10 mouse cellular contexts compared by ENCODE assay signal in the genomic region with DNA sequence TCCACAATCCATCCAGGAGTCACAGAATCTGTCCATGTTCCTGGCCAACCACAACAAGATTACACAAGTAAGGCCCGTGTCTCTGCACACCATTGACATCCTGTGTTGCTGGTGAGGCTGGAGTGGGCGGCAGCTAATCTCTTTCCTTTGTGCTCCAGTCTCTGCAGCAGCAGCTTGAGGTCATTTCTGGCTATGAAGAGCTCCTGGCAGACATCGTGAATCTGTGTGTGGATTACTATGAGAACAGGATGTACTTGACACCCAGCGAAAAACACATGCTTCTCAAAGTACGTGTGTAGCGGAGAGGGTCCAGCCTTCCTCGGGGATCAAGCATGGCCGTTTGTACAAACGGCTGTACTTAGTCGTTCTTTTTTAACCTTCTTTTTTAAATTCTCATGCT. TPM values are rescaled to one million over a fixed set of nuclear protein-coding genes. Genes with fewer than 3 reads are reported as not detected.
DNase-seq lines count a peak whose midpoint lies in the region; TF ChIP-seq lines count a peak whose summit lies in the region.
"Had no signal": no experiment of that assay in that cellular context is flagged by ENCODE, and none has a peak within 500 bp of the region (broad histone marks: within the 10 kb centered on the region; RNA-seq: fewer than 3 reads in every experiment).

No protein-coding gene starts in this region.

- TF ChIP-seq POLR2A in thymus, adult 2 months (IDR thresholded peaks at IDR 0.05; ENCODE audit: control insufficient read depth, extremely low read depth, insufficient read depth, low read length, poor library complexity), result no peak

- DNase-seq in heart, adult 18-20 months, result peak; percentile 81 to 89
- no peak for DNase-seq in heart, embryonic 10.5 days (ENCODE audit: low spot score)
- DNase-seq in gastrocnemius, postnatal 14 days, result peak; percentile 56
- DNase-seq in heart, postnatal 10 days, result peak; percentile 81 to 84
- DNase-seq in lung, postnatal 25 days (ENCODE audit: low spot score), result peak; percentile 54
- DNase-seq in cerebellum, adult 9-11 months, result no peak
- DNase-seq in layer of hippocampus, adult 11-12 months (ENCODE audit: low spot score), result no peak
- DNase-seq in thymus, adult 2 months, result no peak

- H3K4me1 ChIP-seq in heart, embryonic 10.5 days, result no peaks in the 10 kb centered on the region
- H3K4me1 ChIP-seq in thymus, adult 2 months (replicated peaks; ENCODE audit: control insufficient read depth, insufficient read depth, low read length), result no peaks in the 10 kb centered on the region
- H3K4me1 ChIP-seq: liver, embryonic 12.5 days had no signal

- TF ChIP-seq CTCF in thymus, adult 2 months (IDR thresholded peaks at IDR 0.05; ENCODE audit: borderline replicate concordance, control insufficient read depth, extremely low read depth, insufficient read depth, low read length, poor library complexity), result no peak

- H3K27me3 ChIP-seq in heart, embryonic 10.5 days (ENCODE audit: insufficient read depth, poor library complexity, severe bottlenecking), result no peaks in the 10 kb centered on the region
- no peaks in the 10 kb centered on the region for H3K27me3 ChIP-seq in thymus, adult 2 months (ENCODE audit: control insufficient read depth, insufficient read depth, low read length)
- H3K27me3 ChIP-seq: liver, embryonic 12.5 days had no signal

- H3K9me3 ChIP-seq in heart, embryonic 10.5 days, result no peaks in the 10 kb centered on the region
- H3K9me3 ChIP-seq: liver, embryonic 12.5 days had no signal

- no peak overlapping the region for H3K27ac ChIP-seq in heart, embryonic 10.5 days
- H3K27ac ChIP-seq in thymus, adult 2 months (ENCODE audit: control insufficient read depth, insufficient read depth, low read length), result no peak overlapping the region
- H3K27ac ChIP-seq: liver, embryonic 12.5 days had no signal

- WGBS in heart, embryonic 10.5 days, result 85% methylated on average over 10 of the region's 10 CpGs
- 94% methylated on average over 10 of the region's 10 CpGs for WGBS in thymus, adult 2 months

- H3K36me3 ChIP-seq in heart, embryonic 10.5 days, result peaks cover 79% of the 10 kb centered on the region
- H3K36me3 ChIP-seq in thymus, adult 2 months (ENCODE audit: control insufficient read depth, insufficient read depth, low read length), result no peaks in the 10 kb centered on the region

- no peak overlapping the region for H3K4me3 ChIP-seq in heart, embryonic 10.5 days
- H3K4me3 ChIP-seq in thymus, adult 2 months (ENCODE audit: control insufficient read depth, insufficient read depth, low read length), result no peak overlapping the region
- H3K4me3 ChIP-seq: erythroblast, embryonic 14.5 days; liver, embryonic 12.5 days had no signal

- intact Hi-C loops in gastrocnemius, postnatal 14 days (cut with DNase I; ENCODE audit: low total_unique reads), result no loop called here
- intact Hi-C loops in heart, postnatal 10 days (cut with DNase I), result loop anchor here (5.0 kb wide), 1 partner anchor 35 kb away; a partner anchor contains a TSS

RNA-seq across cellular contexts. Expression of a gene that starts 36.2 kb away (rescaled TPM):
- total RNA-seq in heart, adult 18-20 months (2021), result 10 to 100 TPM; 29.6 to 35.5 TPM
- 63.7 and 68.4 TPM in 2 replicates for polyA plus RNA-seq in heart, embryonic 10.5 days (2016; fragmentation: Nextera tagmentation; extraction: Ambion mirVana)
- total RNA-seq in gastrocnemius, postnatal 14 days (2021), result 10 to 100 TPM; 28.3 to 29.4 TPM
- 10 to 100 TPM; 57.4 to 60.7 TPM for total RNA-seq in heart, postnatal 10 days (2021)
- 14.0 and 15.7 TPM in 2 replicates for polyA plus RNA-seq in thymus, adult 2 months (2012; rRNA removed)

Comparison
In these comparisons a context has a peak if more than half of its experiments do, and no peak if none do; other contexts are left out.
1. DNase-seq: peak in heart, adult 18-20 months (2 of 2), gastrocnemius, postnatal 14 days (single experiment), heart, postnatal 10 days (2 of 2) and lung, postnatal 25 days (single experiment); none in heart, embryonic 10.5 days (single experiment), cerebellum, adult 9-11 months (single experiment), layer of hippocampus, adult 11-12 months (single experiment) and thymus, adult 2 months (single experiment).